Comparison of ENCODE assay signal across 9 mouse cellular contexts in genomic region chr4:41468396-41469080, GRCm38 (mm10). TPM values are rescaled to one million over a fixed set of nuclear protein-coding genes. Genes with fewer than 3 reads are reported as not detected.
A peak's percentile ranks its signal among the peaks of the same experiment; 100 is the strongest.
DNase-seq lines count a peak whose midpoint lies in the region; ATAC-seq and TF ChIP-seq lines count a peak whose summit lies in the region.
"Had no signal": no experiment of that assay in that cellular context is flagged by ENCODE, and none has a peak within 500 bp of the region (broad histone marks: within the 10 kb centered on the region; RNA-seq: fewer than 3 reads in every experiment).

No protein-coding gene starts in this region.

- no peak overlapping the region for H3K4me3 ChIP-seq in thymus, adult 2 months (ENCODE audit: control insufficient read depth, insufficient read depth, low read length)
- H3K4me3 ChIP-seq in limb, embryonic 10.5 days, result no peak overlapping the region
- H3K4me3 ChIP-seq: limb, embryonic 13.5 days had no signal

- no peaks in the 10 kb centered on the region for H3K27me3 ChIP-seq in thymus, adult 2 months (ENCODE audit: control insufficient read depth, insufficient read depth, low read length)
- no peaks in the 10 kb centered on the region for H3K27me3 ChIP-seq in limb, embryonic 10.5 days (ENCODE audit: low read depth, poor library complexity, severe bottlenecking)
- H3K27me3 ChIP-seq: limb, embryonic 13.5 days had no signal

- TF ChIP-seq CTCF in thymus, adult 2 months (IDR thresholded peaks at IDR 0.05; ENCODE audit: borderline replicate concordance, control insufficient read depth, extremely low read depth, insufficient read depth, low read length, poor library complexity), result no peak

- WGBS in thymus, adult 2 months, result 54% methylated on average over 17 of the region's 17 CpGs
- 60% methylated on average over 17 of the region's 17 CpGs for WGBS in limb, embryonic 10.5 days

- H3K27ac ChIP-seq in thymus, adult 2 months (ENCODE audit: control insufficient read depth, insufficient read depth, low read length), result no peak overlapping the region
- peak overlapping the region; percentile 33; the same call in 1 of the 2 replicates for H3K27ac ChIP-seq in limb, embryonic 10.5 days
- H3K27ac ChIP-seq: limb, embryonic 13.5 days had no signal

- H3K4me1 ChIP-seq in thymus, adult 2 months (replicated peaks; ENCODE audit: control insufficient read depth, insufficient read depth, low read length), result peaks cover 2% of the 10 kb centered on the region
- peaks cover 36% of the 10 kb centered on the region for H3K4me1 ChIP-seq in limb, embryonic 10.5 days

- H3K36me3 ChIP-seq in thymus, adult 2 months (ENCODE audit: control insufficient read depth, insufficient read depth, low read length), result no peaks in the 10 kb centered on the region
- peaks cover 4% of the 10 kb centered on the region; the same call in 1 of the 2 replicates for H3K36me3 ChIP-seq in limb, embryonic 10.5 days

- ATAC-seq in cerebellum, adult (ENCODE audit: insufficient number of reproducible peaks, low FRiP score, low TSS enrichment), result no peak

- no peak for TF ChIP-seq POLR2A in thymus, adult 2 months (IDR thresholded peaks at IDR 0.05; ENCODE audit: control insufficient read depth, extremely low read depth, insufficient read depth, low read length, poor library complexity)

- H3K9me3 ChIP-seq in limb, embryonic 10.5 days (replicated peaks), result no peaks in the 10 kb centered on the region
- H3K9me3 ChIP-seq: limb, embryonic 13.5 days had no signal

- DNase-seq in cerebellum, adult 11 months, result peak; percentile 44
- DNase-seq in thymus, adult 2 months, result peak; percentile 29
- no peak for DNase-seq in thymus, adult 18-20 months
- DNase-seq in embryo, embryonic 10 days (ENCODE audit: low spot score), result peak; percentile 64
- DNase-seq in heart, postnatal 36 days, result peak; percentile 70 to 74
- peak; percentile 66 for DNase-seq in limb, embryonic 10.5 days (ENCODE audit: low spot score)
- peak; percentile 74 to 78 for DNase-seq in right cerebral cortex, adult 2 months (ENCODE audit: low spot score in 2 of 2)

- intact Hi-C loops in heart, postnatal 36 days (cut with DNase I), result loop anchor here (1.0 to 2.0 kb wide), 4 partner anchors 38 to 240 kb away; no protein-coding TSS in a partner anchor

RNA-seq across cellular contexts. Expression of gene Nudt2, which starts 3.6 kb away (rescaled TPM):
- 6.1 and 6.6 TPM in 2 replicates for polyA plus RNA-seq in thymus, adult 2 months (2012; rRNA removed)
- total RNA-seq in heart, postnatal 36 days (2021), result 10 to 100 TPM; 29.0 to 32.7 TPM
- polyA plus RNA-seq in limb, embryonic 10.5 days (2016; fragmentation: Nextera tagmentation; extraction: Ambion mirVana), result 54.3 and 56.9 TPM in 2 replicates

RNA-seq across cellular contexts. Expression of gene Kif24, which starts 3.9 kb away (rescaled TPM):
- 5.6 and 9.1 TPM in 2 replicates for polyA plus RNA-seq in thymus, adult 2 months (2012; rRNA removed)
- total RNA-seq in heart, postnatal 36 days (2021), result 1 to 10 TPM in 1 of 2 experiments, under 1 TPM in 1; 0.35 to 1.2 TPM
- polyA plus RNA-seq in limb, embryonic 10.5 days (2016; fragmentation: Nextera tagmentation; extraction: Ambion mirVana), result 14.1 and 14.5 TPM in 2 replicates

RNA-seq across cellular contexts. Expression of gene AI464131, which starts 34.3 kb away (rescaled TPM):
- 2.1 and 2.6 TPM in 2 replicates for polyA plus RNA-seq in thymus, adult 2 months (2012; rRNA removed)
- total RNA-seq in heart, postnatal 36 days (2021), result 10 to 100 TPM; 11.6 to 11.8 TPM
- polyA plus RNA-seq in limb, embryonic 10.5 days (2016; fragmentation: Nextera tagmentation; extraction: Ambion mirVana), result 3.4 and 5.2 TPM in 2 replicates

RNA-seq across cellular contexts. Expression of gene 1110017D15Rik, which starts 48.6 kb away (rescaled TPM):
- polyA plus RNA-seq in thymus, adult 2 months (2012; rRNA removed), result 0.87 and 1.7 TPM in 2 replicates
- under 1 TPM in 1 of 2 experiments, not detected in 1; 0.43 TPM for total RNA-seq in heart, postnatal 36 days (2021)
- 4.3 and 7.3 TPM in 2 replicates for polyA plus RNA-seq in limb, embryonic 10.5 days (2016; fragmentation: Nextera tagmentation; extraction: Ambion mirVana)

Comparison
In these comparisons a context has a peak if more than half of its experiments do, and no peak if none do; other contexts are left out.
1. DNase-seq: peak in cerebellum, adult 11 months (single experiment), thymus, adult 2 months (single experiment), embryo, embryonic 10 days (single experiment), heart, postnatal 36 days (2 of 2), limb, embryonic 10.5 days (single experiment) and right cerebral cortex, adult 2 months (2 of 2); none in thymus, adult 18-20 months (0 of 2).